Mouse (Mus musculus) kidney, embryonic 15.5 days (tissue): ENCODE data around the gene Gm11985. TPM values are rescaled to one million over a fixed set of nuclear protein-coding genes. Genes with fewer than 3 reads are reported as not detected.

ENCODE experiments used
- polyA plus RNA-seq: library from polyadenylated mRNA; unstranded; fragments of >200 nt; fragmentation: Nextera tagmentation; extraction: Ambion mirVana; gene quantifications from 2 replicates; pipeline ENCODE4 v1.2.1, GENCODE M21; 2015

The Gm11985 gene
- polyA plus RNA-seq, 1 experiment from 2014 or later, result not detected

Other genes with a start within 250 kb of the Gm11985 start
- 1.4 and 1.5 TPM in 2 replicates for gene Adcy1, start 125.1 kb downstream of the Gm11985 start, polyA plus RNA-seq
- gene Igfbp1, start 9.2 kb upstream of the Gm11985 start, polyA plus RNA-seq, result 5.6 and 8.3 TPM in 2 replicates
- gene Igfbp3, start 25.4 kb upstream of the Gm11985 start, polyA plus RNA-seq, result 82.7 and 90.6 TPM in 2 replicates